Mouse (Mus musculus) kidney, postnatal 36 days (tissue): ENCODE data around the gene Smim8.

Source experiments
- DNase-seq, 2 experiments: peaks; one replicate each; pipeline ENCODE4 v3.0.0; 2021 to 2022; ENCODE audit warnings: mixed read lengths in 2 of 2

The Smim8 gene

GRCm38 (mm10) chr4:34719421-34719820 is 58.8 kb downstream of the Smim8 start:
- no peak for DNase-seq
